Mouse (Mus musculus): ENCODE measurements around the gene Msrb2.

The Msrb2 gene

DNA sequence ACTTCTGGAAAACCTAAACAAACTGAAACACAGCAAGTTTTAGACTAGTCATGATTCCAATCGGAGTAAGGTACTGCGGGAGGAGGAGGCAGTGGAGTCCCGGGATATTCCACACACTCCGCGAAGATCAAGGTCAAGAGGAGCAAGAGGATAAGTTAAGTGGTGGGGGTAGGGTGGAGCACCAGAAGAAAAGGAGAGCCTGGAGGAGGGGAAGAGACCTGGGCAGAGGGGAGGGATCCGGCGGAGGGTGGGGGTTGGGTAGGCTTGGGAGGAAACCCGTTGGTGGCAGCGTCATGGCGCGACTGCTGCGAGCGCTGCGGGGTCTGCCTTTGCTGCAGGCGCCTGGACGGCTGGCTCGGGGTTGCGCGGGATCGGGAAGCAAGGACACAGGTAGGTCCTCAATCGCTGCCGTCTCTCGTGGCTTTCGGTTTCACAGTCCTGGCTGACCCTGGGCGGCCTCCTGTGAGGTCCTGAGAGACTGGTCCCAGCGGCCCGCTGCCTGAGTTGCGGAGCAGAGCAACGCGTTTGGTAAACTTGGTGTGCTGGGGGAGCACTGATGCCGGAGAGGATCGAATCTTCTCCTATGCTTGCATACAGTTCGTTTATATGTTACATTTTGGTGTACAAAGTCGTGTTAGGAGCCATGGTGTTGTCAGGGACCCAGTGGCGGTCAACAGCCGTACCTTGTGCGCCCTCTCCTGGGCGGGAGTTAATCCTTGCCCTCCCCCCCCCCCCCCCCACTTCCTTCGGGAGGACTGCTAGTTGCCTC, at the start of gene Msrb2:
Gene Msrb2, plus strand, starts transcription at position 51 of the 769 bp plus-strand sequence.
- DNase-seq (ENCODE audit: low spot score) = peak; percentile 74

DNA sequence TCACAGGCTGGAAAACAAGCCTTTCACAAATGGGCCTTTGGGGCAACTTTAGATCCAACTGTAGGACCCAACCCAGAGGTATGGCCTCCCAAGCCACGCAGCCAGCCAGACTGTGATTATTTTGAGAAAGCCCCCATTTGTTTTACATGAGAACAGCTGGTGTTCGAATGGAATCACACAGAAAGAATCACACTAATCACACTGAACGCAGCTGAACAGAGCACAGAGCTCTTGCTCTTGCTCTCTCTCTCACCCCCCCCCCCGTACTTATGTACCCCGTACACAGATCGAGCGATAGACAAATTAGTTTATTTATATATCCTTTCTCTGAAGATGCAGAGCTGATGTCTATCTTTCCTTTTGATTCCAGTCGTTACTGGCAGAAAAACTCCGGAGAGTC, 48.8 kb upstream of the Msrb2 start:
- no peak for DNase-seq (ENCODE audit: low spot score)

DNA sequence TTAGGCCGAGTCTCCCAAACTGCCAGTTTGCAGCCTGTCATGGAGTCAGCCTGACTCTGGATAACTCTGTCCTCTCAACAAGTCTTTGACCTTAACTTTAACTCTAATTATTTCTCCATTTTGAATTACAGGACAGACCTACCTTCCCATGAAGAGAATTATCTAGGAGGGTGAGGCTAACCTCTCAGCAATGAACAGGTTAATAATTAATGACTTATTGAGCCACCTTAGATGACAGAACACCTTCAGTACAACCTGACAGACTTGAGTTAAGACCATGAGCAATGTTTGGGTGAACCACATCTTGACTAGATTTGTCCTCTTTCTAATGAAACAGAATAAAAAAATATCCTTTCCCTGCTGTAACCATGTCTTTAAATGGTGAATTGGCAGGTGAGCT, 44.9 kb upstream of the Msrb2 start:
- DNase-seq (ENCODE audit: low spot score) = no peak

- no peak for DNase-seq (ENCODE audit: low spot score)
Observed at GRCm38 (mm10) chr2:19327811-19328210, 43.4 kb upstream of the Msrb2 start.

- DNase-seq (ENCODE audit: low spot score) = no peak
Observed at GRCm38 (mm10) chr2:19343901-19344635, 27.2 kb upstream of the Msrb2 start.

GRCm38 (mm10) chr2:19344636-19345413, 26.4 kb upstream of the Msrb2 start:
- peak; percentile 89 for DNase-seq (ENCODE audit: low spot score)

DNA sequence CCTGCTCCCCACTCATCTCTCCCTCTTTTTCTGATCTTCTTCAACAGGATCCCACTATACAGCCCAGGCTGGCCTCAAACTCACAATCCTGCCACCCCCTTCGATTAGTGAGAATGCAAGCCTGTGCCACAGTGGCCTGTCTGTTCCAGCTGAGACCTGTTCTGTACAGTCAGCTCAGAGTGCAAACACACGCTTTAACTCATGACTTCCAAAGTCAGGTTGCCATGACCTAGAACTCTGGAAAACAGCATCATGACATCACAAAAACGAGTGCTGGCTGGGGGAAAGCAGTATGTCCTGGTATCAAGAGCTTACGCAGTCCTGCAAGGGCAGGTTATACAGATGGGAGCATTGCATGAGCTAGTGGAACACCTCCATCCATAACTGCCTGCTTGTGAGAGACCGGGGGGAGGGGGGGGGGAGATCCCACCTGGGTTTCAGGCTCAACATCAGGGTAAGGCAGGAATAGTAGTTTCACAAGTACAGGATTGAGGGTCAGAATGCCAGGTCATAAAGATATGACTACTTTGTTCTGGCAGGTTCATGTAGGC, 25.8 kb upstream of the Msrb2 start:
- DNase-seq (ENCODE audit: low spot score) = no peak

DNA sequence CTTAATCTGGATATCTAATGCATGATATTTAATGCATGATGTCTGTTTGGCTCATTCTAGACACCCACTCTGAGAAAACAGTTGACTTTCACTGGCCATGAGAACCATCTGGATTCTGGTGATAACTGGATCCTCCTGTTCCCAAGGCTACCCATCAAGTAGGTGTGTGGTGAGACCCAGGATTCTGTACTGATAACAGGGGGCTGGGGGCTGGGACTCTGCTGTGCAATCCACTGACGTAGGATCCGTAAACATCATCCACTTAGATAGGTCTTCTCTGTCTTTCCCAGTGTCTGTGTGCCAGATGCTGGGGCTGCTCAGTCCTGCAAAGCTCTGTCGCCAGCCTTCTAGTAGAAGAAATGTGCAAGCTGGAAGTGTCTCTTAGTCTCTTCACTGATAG, 22.8 kb upstream of the Msrb2 start:
- DNase-seq (ENCODE audit: low spot score) = no peak

DNA sequence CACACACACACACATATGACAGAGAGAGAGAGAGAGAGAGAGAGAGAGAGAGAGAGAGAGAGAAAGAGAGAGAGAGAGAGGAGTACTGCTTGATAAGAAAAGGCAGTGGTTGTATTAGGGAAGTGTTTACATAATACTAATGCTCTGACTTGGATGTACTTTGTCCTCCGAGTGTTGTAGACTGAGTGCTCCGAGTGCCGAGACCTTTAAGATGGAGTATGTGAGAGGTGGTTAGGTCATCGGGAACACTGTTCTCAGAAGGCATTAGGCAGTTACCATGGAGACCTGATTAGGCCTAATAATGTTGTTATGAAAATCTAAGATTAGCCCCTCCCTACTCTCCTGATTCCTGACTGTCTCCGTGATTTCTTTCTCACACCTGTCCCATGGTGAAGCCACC, 21.1 kb upstream of the Msrb2 start:
- DNase-seq (ENCODE audit: low spot score) = no peak

DNA sequence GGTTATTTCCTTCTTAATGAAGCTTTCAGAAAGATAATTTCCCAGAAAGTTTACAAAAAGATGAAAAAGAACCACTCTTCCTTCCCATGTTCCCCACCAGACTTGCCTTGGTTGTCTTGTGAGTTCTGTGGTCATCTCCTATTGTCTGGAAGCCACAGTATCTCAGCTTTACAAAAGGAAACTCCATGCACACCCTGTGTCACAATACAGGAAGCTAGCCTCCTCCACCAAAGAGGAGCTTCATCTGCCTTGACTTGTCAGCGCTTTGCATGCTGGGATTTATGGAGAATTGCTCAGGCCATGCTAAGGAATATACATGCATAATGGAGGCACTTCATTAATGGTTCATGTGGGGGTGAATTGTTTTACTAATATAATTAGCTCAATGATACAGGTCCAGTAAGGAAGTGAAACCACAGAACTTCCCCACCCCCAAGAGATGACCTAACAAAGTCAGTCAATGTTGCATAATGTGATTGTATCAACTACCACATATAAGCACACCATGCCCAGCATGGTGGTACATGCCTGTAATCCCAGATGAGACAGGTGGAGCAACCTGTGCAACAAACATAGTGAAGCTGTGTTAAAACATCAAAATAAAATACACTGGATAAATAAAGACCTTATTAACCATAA, 19.5 kb upstream of the Msrb2 start:
- no peak for DNase-seq (ENCODE audit: low spot score)

DNA sequence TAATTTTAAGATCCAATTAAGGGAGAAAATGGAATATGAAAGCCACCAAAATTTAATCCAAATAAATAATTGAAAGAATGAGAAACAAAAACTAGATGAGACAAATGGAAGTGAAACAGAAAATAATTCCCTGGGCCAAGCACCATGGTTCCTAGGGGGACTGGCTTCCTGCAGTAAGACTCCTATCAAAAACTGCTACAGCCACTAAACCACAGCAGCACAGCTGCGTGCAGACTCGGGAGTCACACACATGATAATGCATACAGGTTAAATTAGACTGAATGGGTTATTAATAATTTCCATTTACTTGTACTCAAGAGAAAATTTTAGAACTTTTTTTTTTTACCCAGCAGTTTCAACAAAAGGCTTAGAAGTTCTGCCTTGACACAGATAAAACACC, 18.1 kb upstream of the Msrb2 start:
- DNase-seq (ENCODE audit: low spot score) = no peak

- peak; percentile 82 for DNase-seq (ENCODE audit: low spot score)
Observed at GRCm38 (mm10) chr2:19362880-19363279, 8.4 kb upstream of the Msrb2 start.

GRCm38 (mm10) chr2:19366426-19366825, 4.8 kb upstream of the Msrb2 start:
- no peak for DNase-seq (ENCODE audit: low spot score)

- no peak for DNase-seq (ENCODE audit: low spot score)
Observed at GRCm38 (mm10) chr2:19367114-19367513, 4.1 kb upstream of the Msrb2 start.

DNA sequence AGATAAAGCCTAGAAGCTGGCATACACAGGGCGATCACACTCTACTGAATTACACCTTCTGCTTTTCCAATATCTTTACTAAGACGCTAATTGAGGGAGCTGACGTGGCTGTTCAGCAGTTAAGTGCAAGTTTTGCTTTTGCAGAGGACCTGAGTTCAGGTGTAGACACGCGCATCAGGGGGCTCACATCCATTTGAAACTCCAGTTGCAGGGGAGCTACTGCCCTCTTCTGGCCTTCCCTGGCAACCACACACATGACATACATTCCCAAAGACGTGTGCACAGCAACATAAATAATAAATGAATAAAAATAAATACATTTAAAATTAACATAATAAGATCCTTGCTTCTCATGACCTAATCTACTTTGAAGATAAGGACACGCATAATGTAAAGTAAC, 2.5 kb downstream of the Msrb2 start:
- no peak for DNase-seq (ENCODE audit: low spot score)

DNA sequence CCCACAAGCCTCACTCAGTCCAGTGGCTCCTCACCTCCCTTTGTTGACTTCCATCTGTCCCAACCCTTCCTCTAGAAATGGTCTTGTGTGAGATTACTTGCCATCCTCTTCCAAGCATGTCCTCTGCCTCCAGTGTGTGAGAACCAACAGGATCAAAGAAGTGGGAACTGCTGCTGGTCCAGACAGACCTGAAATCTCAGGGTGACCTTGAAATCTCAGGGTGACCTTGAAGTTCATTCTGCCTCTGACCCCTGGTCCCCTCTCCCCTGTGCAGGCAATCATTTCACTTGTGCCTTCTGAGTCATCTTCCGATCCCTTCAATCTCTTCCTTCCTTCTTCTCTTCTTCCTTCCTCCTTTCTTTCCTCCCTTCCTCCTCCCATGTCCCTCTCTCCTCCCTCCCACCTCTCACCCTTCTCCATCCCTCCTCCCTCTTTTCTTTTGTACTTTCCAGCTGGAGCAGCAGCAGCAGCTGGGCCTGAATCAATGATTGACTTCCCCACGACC, 9.3 kb downstream of the Msrb2 start:
- DNase-seq (ENCODE audit: low spot score) = no peak

- DNase-seq (ENCODE audit: low spot score) = no peak
Observed at GRCm38 (mm10) chr2:19380986-19381385, 9.7 kb downstream of the Msrb2 start.

GRCm38 (mm10) chr2:19382206-19382605, 11.0 kb downstream of the Msrb2 start:
- DNase-seq (ENCODE audit: low spot score) = no peak

GRCm38 (mm10) chr2:19383006-19383405, 11.8 kb downstream of the Msrb2 start:
- no peak for DNase-seq (ENCODE audit: low spot score)

DNA sequence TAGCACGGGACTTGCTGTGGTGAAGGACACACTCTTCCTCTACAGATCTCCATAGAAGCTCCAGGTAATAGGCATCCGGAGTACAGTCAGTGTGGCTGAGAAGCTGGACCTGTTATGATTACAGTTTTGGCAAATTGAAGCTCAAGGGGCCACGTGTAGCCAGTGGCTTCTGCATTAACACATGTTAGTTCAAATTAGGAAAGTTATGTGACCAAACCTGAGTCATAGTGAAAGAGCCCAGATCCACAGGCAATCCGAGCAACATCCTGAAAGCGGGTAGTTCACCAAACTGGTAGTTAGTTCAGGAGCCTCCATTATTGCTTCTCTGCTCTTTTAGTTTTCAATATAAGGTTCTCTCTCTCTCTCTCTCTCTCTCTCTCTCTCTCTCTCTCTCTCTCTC, 14.5 kb downstream of the Msrb2 start:
- DNase-seq (ENCODE audit: low spot score) = no peak

DNA sequence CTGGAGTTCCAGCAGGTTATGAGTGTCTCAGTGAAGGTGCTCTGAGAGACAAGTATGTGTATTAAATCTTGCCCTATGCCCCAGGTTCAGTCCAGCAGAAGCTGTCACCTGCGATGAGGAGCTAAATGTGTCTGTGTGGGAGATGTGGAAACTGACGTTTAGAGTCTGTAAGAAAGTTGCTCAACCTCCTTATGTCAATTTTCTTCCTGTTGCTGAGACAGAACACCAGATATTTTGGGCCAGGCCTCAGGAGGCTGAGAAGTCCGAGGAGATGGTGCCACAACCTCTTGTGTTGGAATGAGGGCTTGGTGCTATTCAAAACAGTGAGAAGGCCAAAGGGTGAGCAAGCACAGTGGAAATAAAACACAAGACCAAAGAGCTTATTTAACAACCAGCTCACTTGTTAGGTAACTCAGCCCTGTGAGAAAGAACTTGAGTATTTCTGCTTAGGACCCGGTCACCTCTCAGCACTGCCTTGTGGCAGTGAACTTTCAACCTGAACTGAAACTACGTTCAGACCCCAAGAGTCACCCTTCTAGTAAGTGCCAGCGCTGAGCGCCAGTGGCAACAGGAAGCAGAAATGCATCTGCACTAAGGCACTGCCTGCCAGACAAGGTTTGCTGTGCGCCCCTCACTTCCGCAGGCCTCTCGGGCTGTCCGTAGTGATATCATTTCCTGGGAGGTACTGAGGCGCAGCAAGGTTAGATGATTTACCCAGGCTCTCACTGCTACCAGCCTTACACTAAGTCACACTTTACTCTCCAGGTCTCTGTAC, 17.3 kb downstream of the Msrb2 start:
- no peak for DNase-seq (ENCODE audit: low spot score)
